Comparison of ENCODE assay signal across 16 mouse cellular contexts in genomic region chr5:44198471-44198870, GRCm38 (mm10).
"Had no signal": no experiment of that assay in that cellular context is flagged by ENCODE, and none has a peak within 500 bp of the region (broad histone marks: within the 10 kb centered on the region; RNA-seq: fewer than 3 reads in every experiment).

No protein-coding gene starts in this region.

- H3K4me3 ChIP-seq: lung, embryonic 15.5 days; megakaryocyte, embryonic 14.5 days; midbrain, embryonic 13.5 days; midbrain, embryonic 15.5 days; neural tube, embryonic 12.5 days; stomach, embryonic 15.5 days had no signal

- DNase-seq: lung, postnatal 14 days; lung, postnatal 36 days; right cerebral cortex, postnatal 14 days; thymus, adult 2 months; thymus, postnatal 25 days; thymus, postnatal 4 days had no signal

- H3K9me3 ChIP-seq: lung, embryonic 15.5 days; megakaryocyte, embryonic 14.5 days; midbrain, embryonic 13.5 days; midbrain, embryonic 15.5 days; neural tube, embryonic 12.5 days; stomach, embryonic 15.5 days had no signal

- H3K9ac ChIP-seq: lung, embryonic 15.5 days; midbrain, embryonic 13.5 days; midbrain, embryonic 15.5 days; neural tube, embryonic 12.5 days; stomach, embryonic 15.5 days had no signal

- H3K27ac ChIP-seq: lung, embryonic 15.5 days; macrophage; midbrain, embryonic 13.5 days; midbrain, embryonic 15.5 days; neural tube, embryonic 12.5 days; stomach, embryonic 15.5 days; stomach, postnatal 0 days had no signal

- H3K4me1 ChIP-seq: lung, embryonic 15.5 days; midbrain, embryonic 13.5 days; midbrain, embryonic 15.5 days; neural tube, embryonic 12.5 days; stomach, embryonic 15.5 days had no signal

- H3K36me3 ChIP-seq: midbrain, embryonic 15.5 days had no signal

- ATAC-seq: lung, postnatal 0 days; midbrain, embryonic 13.5 days; midbrain, embryonic 15.5 days had no signal

- H3K4me2 ChIP-seq: lung, embryonic 15.5 days; midbrain, embryonic 11.5 days; midbrain, embryonic 13.5 days; midbrain, embryonic 15.5 days; neural tube, embryonic 12.5 days; stomach, embryonic 15.5 days had no signal

- H3K27me3 ChIP-seq: lung, embryonic 15.5 days; megakaryocyte, embryonic 14.5 days; midbrain, embryonic 13.5 days; midbrain, embryonic 15.5 days; neural tube, embryonic 12.5 days; stomach, embryonic 15.5 days had no signal
